Mouse (Mus musculus) neutrophil, adult 5-6 weeks (primary cell): ENCODE measurements around the gene Smarca1. TPM values are rescaled to one million over a fixed set of nuclear protein-coding genes. Genes with fewer than 3 reads are reported as not detected.

Source experiments
- ATAC-seq: fragments of 151-379, 151-347 bp; 2 replicates; pipeline ENCODE4 v1.8.0; 2017; ENCODE audit warnings: mild to moderate bottlenecking, moderate TSS enrichment; ENCODE audit not compliant: insufficient number of reproducible peaks, poor library complexity, low FRiP score, severe bottlenecking; ENCODE audit errors: extremely low read depth
- total RNA-seq: library from RNA; stranded (forward); fragments of 200-1000 nt; gene quantifications from 2 replicates; pipeline ENCODE4 v1.2.3, GENCODE M21; 2017

The Smarca1 gene
- total RNA-seq, 1 experiment from 2014 or later, result not detected

GRCm38 (mm10) chrX:47833431-47833830, 59.3 kb downstream of the Smarca1 start:
- ATAC-seq, result no peak

- no peak for ATAC-seq
Observed at GRCm38 (mm10) chrX:47820566-47820965, 72.2 kb downstream of the Smarca1 start.

- ATAC-seq, result no peak
Observed at GRCm38 (mm10) chrX:47808717-47809116, 84.1 kb downstream of the Smarca1 start.

- ATAC-seq, result no peak
Observed at GRCm38 (mm10) chrX:47764440-47764839, 128.3 kb downstream of the Smarca1 start.

GRCm38 (mm10) chrX:47760212-47760611, 132.6 kb downstream of the Smarca1 start:
- no peak for ATAC-seq

Other genes starting within 250 kb of the Smarca1 start
- 3.6 and 3.8 TPM in 2 replicates for gene Ocrl, start 19.4 kb upstream of the Smarca1 start, total RNA-seq
- 1.3 and 1.5 TPM in 2 replicates for gene Apln, start 141.9 kb upstream of the Smarca1 start, total RNA-seq
- gene Xpnpep2, start 215.8 kb upstream of the Smarca1 start, total RNA-seq, result 0.12 and 0.25 TPM in 2 replicates